In genomic region chr1:76336011-76336410, GRCm38 (mm10) we compare ENCODE assay signal across 24 mouse cellular contexts.
"Had no signal": no experiment of that assay in that cellular context is flagged by ENCODE, and none has a peak within 500 bp of the region (broad histone marks: within the 10 kb centered on the region; RNA-seq: fewer than 3 reads in every experiment).

No protein-coding gene starts in this region.

- H3K27ac ChIP-seq: intestine, embryonic 15.5 days; kidney, embryonic 15.5 days; left cerebral cortex, adult 2 months; limb, embryonic 12.5 days; limb, embryonic 15.5 days; liver, embryonic 12.5 days; liver, embryonic 15.5 days; lung, embryonic 15.5 days; neural tube, embryonic 12.5 days; neural tube, embryonic 15.5 days; stomach, postnatal 0 days had no signal

- H3K4me1 ChIP-seq: intestine, embryonic 15.5 days; kidney, embryonic 15.5 days; limb, embryonic 12.5 days; limb, embryonic 15.5 days; liver, embryonic 12.5 days; liver, embryonic 15.5 days; lung, embryonic 15.5 days; neural tube, embryonic 12.5 days; neural tube, embryonic 15.5 days had no signal

- H3K27me3 ChIP-seq: intestine, embryonic 15.5 days; kidney, embryonic 15.5 days; limb, embryonic 12.5 days; limb, embryonic 15.5 days; liver, embryonic 12.5 days; liver, embryonic 15.5 days; lung, embryonic 15.5 days; neural tube, embryonic 12.5 days; neural tube, embryonic 15.5 days had no signal

- H3K9me3 ChIP-seq: intestine, embryonic 15.5 days; kidney, embryonic 15.5 days; limb, embryonic 12.5 days; limb, embryonic 15.5 days; liver, embryonic 12.5 days; liver, embryonic 15.5 days; lung, embryonic 15.5 days; neural tube, embryonic 12.5 days; neural tube, embryonic 15.5 days had no signal

- DNase-seq: kidney, adult 11 months; kidney, adult 8-10 months; kidney, postnatal 10 days; kidney, postnatal 36 days; left cerebral cortex, postnatal 4 days; lung, adult 18-20 months; lung, postnatal 10 days; lung, postnatal 4 days; midbrain, embryonic 14.5 days; right cerebral cortex, adult 18-20 months; right cerebral cortex, postnatal 14 days; right cerebral cortex, postnatal 4 days; thymus, postnatal 25 days had no signal

- H3K4me3 ChIP-seq: intestine, embryonic 15.5 days; kidney, embryonic 15.5 days; left cerebral cortex, adult 2 months; limb, embryonic 12.5 days; limb, embryonic 15.5 days; liver, embryonic 12.5 days; liver, embryonic 15.5 days; lung, embryonic 15.5 days; neural tube, embryonic 12.5 days; neural tube, embryonic 15.5 days had no signal

- H3K36me3 ChIP-seq: intestine, embryonic 15.5 days; kidney, embryonic 15.5 days; limb, embryonic 12.5 days; limb, embryonic 15.5 days; liver, embryonic 12.5 days; liver, embryonic 15.5 days; lung, embryonic 15.5 days; neural tube, embryonic 12.5 days; neural tube, embryonic 15.5 days had no signal
